Mouse (Mus musculus): ENCODE measurements around the gene Tmem253. TPM values are rescaled to one million over a fixed set of nuclear protein-coding genes. Genes with fewer than 3 reads are reported as not detected.
A peak's percentile ranks its signal among the peaks of the same experiment; 100 is the strongest.
"Not testable (repeated sequence)": the region's sequence is repeated elsewhere in the genome, so short reads cannot be mapped to it uniquely, and the experiment has no call there.

Gene Tmem253
- polyA plus RNA-seq, 1 experiment from 2014 or later = 0.43 TPM

DNA sequence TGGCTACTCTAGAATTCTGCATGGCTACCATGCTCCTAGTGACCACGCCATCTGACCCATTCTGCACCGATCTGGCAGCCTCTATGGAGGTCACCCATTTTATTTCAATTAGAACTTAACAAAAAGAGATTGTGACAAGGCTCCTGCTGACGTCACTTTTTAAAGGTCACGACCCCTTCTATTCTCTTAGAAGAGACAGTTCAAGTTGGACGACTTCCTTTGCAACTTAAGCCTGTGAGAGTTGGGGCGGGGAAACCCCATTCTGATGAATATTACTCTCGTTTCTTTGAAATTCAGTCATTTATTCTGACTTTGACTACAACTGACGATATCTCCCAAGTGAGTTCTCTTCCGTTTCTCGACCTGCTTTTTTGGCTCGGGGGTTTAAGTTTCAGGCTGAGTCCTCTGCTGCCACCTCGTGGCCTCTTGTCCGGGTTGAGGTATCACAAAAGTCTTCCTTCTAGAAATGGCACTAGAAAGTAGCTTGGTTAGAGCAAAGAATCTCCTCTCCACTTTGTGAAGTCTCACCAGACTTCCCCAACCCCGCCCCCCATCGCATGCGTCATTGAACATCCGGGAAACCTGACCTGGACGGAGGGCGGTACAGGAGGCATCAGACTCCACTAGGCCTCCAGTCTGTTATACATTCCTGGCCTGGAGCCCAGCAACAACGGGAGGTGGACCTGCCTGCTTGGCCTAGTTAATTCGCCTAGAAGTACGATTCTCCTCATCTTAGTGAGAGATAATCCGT, 7.4 kb downstream of the Tmem253 start:
- H3K4me3 ChIP-seq = peak overlapping the region; percentile 42
- WGBS = 4% methylated on average over 23 of the region's 23 CpGs
- H3K27me3 ChIP-seq (replicated peaks) = no peaks in the 10 kb centered on the region
- H3K36me3 ChIP-seq = no peaks in the 10 kb centered on the region
- peak overlapping the region; percentile 86 for H3K27ac ChIP-seq (replicated peaks)
- no peak; the same call in 1 of the 2 replicates for ATAC-seq (ENCODE audit: extremely low read depth, insufficient number of reproducible peaks, low FRiP score, low TSS enrichment)
- peak overlapping the region; percentile 68 for H3K4me2 ChIP-seq
- H3K4me1 ChIP-seq = peaks cover 43% of the 10 kb centered on the region
- no peaks in the 10 kb centered on the region for H3K9me3 ChIP-seq
- H3K9ac ChIP-seq = peak overlapping the region; percentile 75

DNA sequence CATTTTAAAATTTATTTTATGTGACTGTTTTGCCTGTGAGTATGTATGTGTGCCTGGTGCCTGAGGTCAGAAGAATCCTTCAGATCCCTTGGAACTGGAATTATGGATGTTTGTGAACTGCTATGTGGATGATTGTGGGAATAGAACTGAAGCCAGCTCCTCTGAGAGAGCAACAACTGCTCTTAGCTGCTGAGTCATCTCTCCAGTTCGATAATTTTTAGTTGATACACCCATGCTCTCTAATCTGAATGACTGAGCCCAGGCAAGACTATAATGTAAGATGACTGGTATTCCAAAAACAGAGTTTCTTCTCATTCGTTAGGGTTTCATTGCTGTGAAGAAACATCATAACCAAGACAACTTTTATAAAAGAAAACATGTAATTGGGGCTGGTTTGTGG, 8.7 kb downstream of the Tmem253 start:
- Histone ChIP-seq H3K4me3 (no peak overlapping the region), H3K4me1 (peaks cover 32% of the 10 kb centered on the region), H3K27ac (replicated peaks) (no peak overlapping the region), H3K9me3 (no peaks in the 10 kb centered on the region), H3K36me3 (no peaks in the 10 kb centered on the region), H3K27me3 (replicated peaks) (no peaks in the 10 kb centered on the region), H3K9ac (no peak overlapping the region), H3K4me2 (no peak overlapping the region)
- no peak for ATAC-seq (ENCODE audit: extremely low read depth, insufficient number of reproducible peaks, low FRiP score, low TSS enrichment)
- 69% methylated on average over 2 of the region's 2 CpGs for WGBS

DNA sequence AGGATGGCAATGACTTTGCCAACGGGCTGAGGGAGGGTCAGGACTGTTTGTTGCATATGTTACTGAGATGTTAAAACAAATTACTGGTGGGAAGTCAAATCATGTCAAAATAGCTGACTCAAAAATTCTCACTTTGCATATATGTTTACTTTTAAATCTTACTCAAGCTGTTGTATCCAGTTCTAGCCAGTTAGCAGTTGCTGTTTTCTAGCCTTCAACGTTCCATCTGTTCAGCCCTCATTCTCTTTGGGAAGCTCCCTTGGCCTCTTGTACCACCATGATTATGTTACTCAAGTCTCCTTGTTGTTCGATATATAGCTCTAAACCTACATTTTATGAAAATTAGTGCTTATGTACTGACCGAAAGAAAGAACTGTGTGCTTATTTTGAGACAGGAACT, 10.9 kb downstream of the Tmem253 start:
- Histone ChIP-seq H3K27ac (replicated peaks) (no peak overlapping the region), H3K4me1 (peaks cover 23% of the 10 kb centered on the region), H3K9me3 (no peaks in the 10 kb centered on the region), H3K4me2 (no peak overlapping the region), H3K4me3 (no peak overlapping the region), H3K36me3 (no peaks in the 10 kb centered on the region), H3K9ac (no peak overlapping the region), H3K27me3 (replicated peaks) (no peaks in the 10 kb centered on the region)
- WGBS = 79% methylated on average over 4 of the region's 4 CpGs
- ATAC-seq (ENCODE audit: extremely low read depth, insufficient number of reproducible peaks, low FRiP score, low TSS enrichment) = no peak

DNA sequence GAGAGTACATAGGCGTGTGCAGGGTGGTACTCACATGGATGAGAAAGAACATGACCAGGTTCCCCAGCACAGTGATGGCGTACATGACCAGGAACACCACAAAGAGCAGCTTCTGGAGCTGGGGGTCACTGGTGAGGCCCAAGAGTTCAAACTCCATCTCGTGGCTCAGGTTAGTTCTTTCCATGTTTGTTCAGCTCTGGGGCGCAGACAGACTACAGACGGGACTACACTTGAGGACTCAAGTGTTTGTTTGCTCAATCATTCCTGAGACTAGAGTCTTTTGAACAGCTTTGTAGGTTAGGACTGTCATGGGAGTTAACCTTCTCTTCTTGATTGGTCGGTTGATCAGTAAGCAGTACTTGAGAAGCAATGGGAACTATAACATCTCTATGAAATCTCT, 20.5 kb downstream of the Tmem253 start:
- no peak for ATAC-seq (ENCODE audit: extremely low read depth, insufficient number of reproducible peaks, low FRiP score, low TSS enrichment)
- WGBS = 81% methylated on average over 6 of the region's 6 CpGs
- Histone ChIP-seq H3K27me3 (replicated peaks) (no peaks in the 10 kb centered on the region), H3K4me1 (no peaks in the 10 kb centered on the region), H3K9ac (no peak overlapping the region), H3K4me3 (no peak overlapping the region), H3K27ac (replicated peaks) (no peak overlapping the region), H3K4me2 (no peak overlapping the region), H3K36me3 (no peaks in the 10 kb centered on the region), H3K9me3 (no peaks in the 10 kb centered on the region)

DNA sequence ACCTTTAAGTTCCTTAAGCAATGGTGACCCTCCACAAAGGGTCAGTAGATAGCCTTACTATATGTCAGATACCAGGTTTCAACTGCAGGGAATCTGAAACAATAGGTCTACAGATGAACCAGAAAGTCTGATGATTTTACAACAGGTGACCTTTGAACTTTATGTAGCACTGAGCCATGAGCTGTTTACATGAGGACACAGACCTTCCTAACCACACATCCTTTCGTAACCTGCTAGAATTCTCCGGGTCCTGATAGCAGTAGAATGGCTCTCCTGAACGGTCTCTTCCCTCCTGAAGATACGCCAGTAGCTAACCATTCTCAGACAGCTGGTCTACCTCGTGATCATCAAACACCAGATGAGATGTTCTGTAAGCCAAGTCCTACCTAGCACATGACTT, 23.9 kb downstream of the Tmem253 start:
- Histone ChIP-seq H3K4me3 (no peak overlapping the region), H3K9ac (no peak overlapping the region), H3K27ac (replicated peaks) (no peak overlapping the region), H3K4me2 (no peak overlapping the region), H3K4me1 (0 out of 2 replicates have a peak, but pooled peaks cover 5% of the 10 kb centered on the region), H3K9me3 (no peaks in the 10 kb centered on the region), H3K36me3 (no peaks in the 10 kb centered on the region), H3K27me3 (replicated peaks) (no peaks in the 10 kb centered on the region)
- no peak for ATAC-seq (ENCODE audit: extremely low read depth, insufficient number of reproducible peaks, low FRiP score, low TSS enrichment)
- 80% methylated on average over 5 of the region's 5 CpGs for WGBS

DNA sequence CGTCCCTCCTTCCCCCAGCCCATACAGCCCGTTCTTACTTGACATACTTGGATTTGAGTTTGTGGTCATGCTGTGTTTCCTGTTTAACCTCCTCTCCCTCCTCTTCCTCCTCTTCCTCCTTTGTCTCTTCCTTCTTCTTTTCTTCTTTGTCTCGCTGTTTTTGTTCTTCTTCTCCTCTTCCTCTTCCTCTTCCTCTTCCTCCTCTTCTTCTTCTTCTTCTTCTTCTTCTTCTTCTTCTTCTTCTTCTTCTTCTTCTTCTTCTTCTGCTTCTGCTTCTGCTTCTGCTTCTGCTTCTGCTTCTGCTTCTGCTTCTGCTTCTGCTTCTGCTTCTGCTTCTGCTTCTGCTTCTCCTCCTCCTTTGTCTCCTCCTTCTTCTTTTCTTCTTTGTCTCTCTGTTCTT, 26.9 kb downstream of the Tmem253 start, which contains the start of gene Olfr221:
Olfr221 (minus strand) TSS at position 101 of the 400 bp plus-strand sequence.
- H3K27ac ChIP-seq (replicated peaks); H3K36me3 ChIP-seq; H3K9ac ChIP-seq; H3K4me3 ChIP-seq; H3K9me3 ChIP-seq; H3K4me1 ChIP-seq; ATAC-seq (ENCODE audit: extremely low read depth, insufficient number of reproducible peaks, low FRiP score, low TSS enrichment); H3K27me3 ChIP-seq (replicated peaks); H3K4me2 ChIP-seq: not testable (repeated sequence)
- 42% methylated on average over 3 of the region's 3 CpGs for WGBS

DNA sequence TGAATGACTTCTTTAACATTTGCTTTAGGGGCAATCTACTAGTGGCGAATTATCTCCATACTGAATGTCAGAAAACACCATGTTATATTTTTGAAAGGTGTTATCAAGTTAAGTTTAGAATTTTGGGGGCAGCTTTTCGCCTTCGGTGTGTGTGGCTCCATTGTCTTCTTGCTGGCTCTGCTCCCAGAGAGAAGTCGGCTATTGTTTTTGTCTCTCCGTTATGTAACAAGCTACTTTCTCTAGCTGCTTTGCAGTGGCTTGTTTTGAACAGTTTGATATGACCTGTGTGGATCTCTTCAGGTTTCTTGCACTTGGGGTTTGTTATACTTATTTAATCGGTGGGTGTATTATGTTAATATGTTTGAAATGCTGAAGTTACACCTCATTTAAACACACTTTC, 28.0 kb downstream of the Tmem253 start:
- Histone ChIP-seq H3K9me3 (no peaks in the 10 kb centered on the region), H3K27me3 (replicated peaks) (no peaks in the 10 kb centered on the region), H3K36me3 (no peaks in the 10 kb centered on the region), H3K27ac (replicated peaks) (no peak overlapping the region), H3K4me3 (no peak overlapping the region), H3K9ac (peak overlapping the region; percentile 30), H3K4me2 (no peak overlapping the region), H3K4me1 (0 out of 2 replicates have a peak, but pooled peaks cover 9% of the 10 kb centered on the region)
- no peak for ATAC-seq (ENCODE audit: extremely low read depth, insufficient number of reproducible peaks, low FRiP score, low TSS enrichment)
- 56% methylated on average over 6 of the region's 6 CpGs for WGBS

DNA sequence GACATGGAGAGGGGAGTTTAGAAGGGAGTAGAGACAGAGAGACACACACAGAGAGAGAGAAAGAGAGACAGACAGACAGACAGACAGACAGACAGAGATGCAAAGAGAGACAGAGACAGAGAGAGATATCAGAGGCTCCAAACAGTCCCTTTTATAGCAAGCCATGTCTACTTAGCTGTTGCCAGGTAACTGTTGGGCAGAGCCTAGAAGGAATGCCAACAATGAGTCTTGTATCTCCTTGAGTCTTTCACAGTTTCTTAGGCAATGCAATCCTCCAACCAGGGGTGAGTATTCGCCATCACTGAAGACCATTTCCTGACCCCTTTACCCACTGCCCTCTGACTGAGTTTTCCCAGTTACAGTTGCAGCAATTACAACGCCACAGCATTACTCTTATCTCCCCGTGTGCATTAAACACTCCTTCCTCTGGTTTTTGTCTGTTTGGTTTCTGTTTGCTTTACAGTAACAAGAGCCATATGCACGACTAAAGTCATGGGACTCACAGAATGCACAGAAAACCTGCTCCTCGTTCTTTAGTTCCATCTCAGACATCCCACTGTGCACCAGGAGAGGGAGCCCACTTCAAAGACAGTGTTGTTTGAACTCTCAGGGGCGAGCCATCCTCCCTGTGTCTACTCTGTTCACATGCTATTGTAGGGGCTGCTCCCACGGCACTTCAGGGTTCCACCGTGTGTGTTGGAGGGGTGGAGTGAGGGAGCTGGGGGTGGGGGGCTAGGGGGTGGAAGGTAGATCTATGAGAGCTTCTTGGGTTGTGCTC, 29.6 kb downstream of the Tmem253 start:
- peak overlapping the region; percentile 52; the same call in 1 of the 2 replicates for H3K9ac ChIP-seq
- no peaks in the 10 kb centered on the region for H3K9me3 ChIP-seq
- no peak overlapping the region for H3K4me3 ChIP-seq
- 0 out of 2 replicates have a peak, but pooled peaks cover 9% of the 10 kb centered on the region for H3K4me1 ChIP-seq
- no peak overlapping the region for H3K27ac ChIP-seq (replicated peaks)
- H3K36me3 ChIP-seq = no peaks in the 10 kb centered on the region
- 6% methylated on average over 8 of the region's 8 CpGs for WGBS
- H3K27me3 ChIP-seq (replicated peaks) = no peaks in the 10 kb centered on the region
- no peak for ATAC-seq (ENCODE audit: extremely low read depth, insufficient number of reproducible peaks, low FRiP score, low TSS enrichment)
- H3K4me2 ChIP-seq = peak overlapping the region; percentile 32; the same call in 1 of the 2 replicates

DNA sequence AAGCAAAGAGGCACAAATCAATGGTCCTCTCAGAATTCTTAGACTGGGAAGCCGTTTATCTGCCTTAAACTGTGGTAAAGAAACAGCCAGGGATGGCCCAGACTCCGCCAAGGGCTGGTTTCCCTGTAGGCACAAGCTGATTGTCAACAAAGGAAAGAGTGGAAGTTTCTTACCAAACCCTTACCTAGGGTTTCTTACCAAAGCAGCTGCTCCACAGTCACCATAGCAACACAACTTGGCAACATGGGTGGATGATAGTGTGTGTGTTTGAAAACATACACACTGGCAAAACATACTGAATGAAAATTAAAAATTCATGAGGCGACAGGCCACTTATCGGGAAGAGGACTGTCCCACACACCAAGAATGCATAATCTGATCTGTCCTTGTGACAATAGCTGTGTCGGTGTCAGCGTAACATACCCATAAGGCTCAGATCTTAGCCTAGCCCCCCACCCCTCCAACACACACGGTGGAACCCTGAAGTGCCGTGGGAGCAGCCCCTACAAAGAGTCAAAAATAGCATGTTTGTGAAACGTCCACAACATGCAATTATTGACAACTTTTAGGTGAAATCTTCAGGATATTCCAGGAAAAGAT, 30.6 kb downstream of the Tmem253 start:
- 0 out of 2 replicates have a peak, but pooled peaks cover 9% of the 10 kb centered on the region for H3K4me1 ChIP-seq
- 73% methylated on average over 9 of the region's 9 CpGs for WGBS
- H3K4me2 ChIP-seq = no peak overlapping the region
- H3K36me3 ChIP-seq = no peaks in the 10 kb centered on the region
- H3K27ac ChIP-seq (replicated peaks) = no peak overlapping the region
- no peak for ATAC-seq (ENCODE audit: extremely low read depth, insufficient number of reproducible peaks, low FRiP score, low TSS enrichment)
- H3K27me3 ChIP-seq (replicated peaks) = no peaks in the 10 kb centered on the region
- no peak overlapping the region for H3K9ac ChIP-seq
- H3K9me3 ChIP-seq = no peaks in the 10 kb centered on the region
- no peak overlapping the region for H3K4me3 ChIP-seq

DNA sequence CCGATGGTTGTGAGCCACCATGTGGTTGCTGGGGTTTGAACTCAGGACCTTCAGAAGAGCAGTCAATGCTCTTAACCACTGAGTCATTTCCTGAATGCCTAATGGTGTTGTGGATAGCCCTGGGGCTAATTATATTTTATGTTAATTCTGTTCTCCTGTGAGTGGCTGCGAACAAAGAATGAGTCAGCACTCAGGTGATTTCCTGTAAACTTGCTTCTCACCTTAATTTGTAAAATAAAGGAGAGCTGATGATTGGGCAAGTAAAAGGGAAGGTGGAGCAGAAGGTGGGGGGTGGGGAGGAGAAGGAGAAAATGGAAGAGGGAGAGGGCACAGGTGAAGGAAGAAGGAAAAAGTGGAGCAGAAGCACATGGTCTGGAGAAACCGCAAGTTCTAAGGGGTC, 37.3 kb downstream of the Tmem253 start:
- not testable (repeated sequence) for H3K36me3 ChIP-seq; H3K9me3 ChIP-seq; H3K9ac ChIP-seq; ATAC-seq (ENCODE audit: extremely low read depth, insufficient number of reproducible peaks, low FRiP score, low TSS enrichment); H3K4me3 ChIP-seq; H3K4me2 ChIP-seq; H3K27ac ChIP-seq (replicated peaks); H3K4me1 ChIP-seq; H3K27me3 ChIP-seq (replicated peaks)
- 90% methylated on average over 3 of the region's 3 CpGs for WGBS

DNA sequence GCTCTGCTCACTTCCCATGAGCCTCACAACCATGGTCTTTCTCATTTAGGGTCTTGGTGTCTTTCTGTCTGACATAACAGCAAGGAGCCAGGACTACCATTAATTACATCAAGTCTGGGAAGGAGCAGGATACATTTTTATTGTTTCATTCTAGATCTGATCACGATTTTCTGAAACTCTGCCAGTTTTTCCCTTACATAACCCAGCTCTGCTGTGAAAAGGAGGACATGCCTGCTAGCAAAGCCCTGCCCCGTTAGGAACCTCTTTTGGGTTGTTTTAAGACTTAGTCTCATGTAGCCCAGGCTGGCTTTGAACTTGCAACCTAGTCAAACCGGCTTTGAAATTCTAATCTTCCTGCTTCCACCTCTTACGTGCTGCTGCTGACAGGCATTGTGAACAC, 44.5 kb downstream of the Tmem253 start:
- 58% methylated on average over 4 of the region's 4 CpGs for WGBS
- Histone ChIP-seq H3K36me3 (no peaks in the 10 kb centered on the region), H3K27ac (replicated peaks) (no peak overlapping the region), H3K4me3 (no peak overlapping the region), H3K9ac (no peak overlapping the region), H3K9me3 (no peaks in the 10 kb centered on the region; the same call in 1 of the 2 replicates), H3K27me3 (replicated peaks) (no peaks in the 10 kb centered on the region), H3K4me1 (no peaks in the 10 kb centered on the region), H3K4me2 (no peak overlapping the region)
- no peak for ATAC-seq (ENCODE audit: extremely low read depth, insufficient number of reproducible peaks, low FRiP score, low TSS enrichment)
